Mouse (Mus musculus): ENCODE data around the gene Slc44a5.

Gene Slc44a5

GRCm38 (mm10) chr3:154171881-154172592, 198.8 kb downstream of the Slc44a5 start:
- no peak for DNase-seq (ENCODE audit: low read depth)

- no peak for DNase-seq (ENCODE audit: low read depth)
Observed at GRCm38 (mm10) chr3:154172593-154172965, 199.3 kb downstream of the Slc44a5 start.

GRCm38 (mm10) chr3:154173556-154173955, 200.3 kb downstream of the Slc44a5 start:
- DNase-seq (ENCODE audit: low read depth): no peak

GRCm38 (mm10) chr3:154174031-154174430, 200.8 kb downstream of the Slc44a5 start:
- no peak for DNase-seq (ENCODE audit: low read depth)

- no peak for DNase-seq (ENCODE audit: low read depth)
Observed at GRCm38 (mm10) chr3:154174766-154175165, 201.5 kb downstream of the Slc44a5 start.

- no peak for DNase-seq (ENCODE audit: low read depth)
Observed at GRCm38 (mm10) chr3:154177665-154178305, 204.5 kb downstream of the Slc44a5 start.

- DNase-seq (ENCODE audit: low read depth): no peak
Observed at GRCm38 (mm10) chr3:154179423-154179920, 206.2 kb downstream of the Slc44a5 start.

- no peak for DNase-seq (ENCODE audit: low read depth)
Observed at GRCm38 (mm10) chr3:154182987-154183386, 209.8 kb downstream of the Slc44a5 start.

GRCm38 (mm10) chr3:154183957-154184356, 210.7 kb downstream of the Slc44a5 start:
- DNase-seq (ENCODE audit: low read depth): no peak

GRCm38 (mm10) chr3:154188668-154189067, 215.4 kb downstream of the Slc44a5 start:
- no peak for DNase-seq (ENCODE audit: low read depth)

- DNase-seq (ENCODE audit: low read depth): no peak
Observed at GRCm38 (mm10) chr3:154192328-154193030, 219.2 kb downstream of the Slc44a5 start.

- no peak for DNase-seq (ENCODE audit: low read depth)
Observed at GRCm38 (mm10) chr3:154193189-154193840, 220.1 kb downstream of the Slc44a5 start.

- no peak for DNase-seq (ENCODE audit: low read depth)
Observed at GRCm38 (mm10) chr3:154200422-154200828, 227.2 kb downstream of the Slc44a5 start.

GRCm38 (mm10) chr3:154201796-154202195, 228.6 kb downstream of the Slc44a5 start:
- no peak for DNase-seq (ENCODE audit: low read depth)

GRCm38 (mm10) chr3:154202383-154202782, 229.1 kb downstream of the Slc44a5 start:
- no peak for DNase-seq (ENCODE audit: low read depth)

- no peak for DNase-seq (ENCODE audit: low read depth)
Observed at GRCm38 (mm10) chr3:154208479-154208878, 235.2 kb downstream of the Slc44a5 start.

- no peak for DNase-seq (ENCODE audit: low read depth)
Observed at GRCm38 (mm10) chr3:154209201-154209754, 236.0 kb downstream of the Slc44a5 start.

- no peak for DNase-seq (ENCODE audit: low read depth)
Observed at GRCm38 (mm10) chr3:154209776-154210430, 236.7 kb downstream of the Slc44a5 start.

GRCm38 (mm10) chr3:154210431-154211055, 237.3 kb downstream of the Slc44a5 start:
- DNase-seq (ENCODE audit: low read depth): no peak

- no peak for DNase-seq (ENCODE audit: low read depth)
Observed at GRCm38 (mm10) chr3:154212551-154212950, 239.3 kb downstream of the Slc44a5 start.

- DNase-seq (ENCODE audit: low read depth): no peak
Observed at GRCm38 (mm10) chr3:154215309-154215708, 242.1 kb downstream of the Slc44a5 start.

Data from induced T-regulatory cell, adult 2 months (primary cell).